Mouse (Mus musculus): Measurements from ENCODE around the gene Ecpas.

Gene Ecpas

DNA sequence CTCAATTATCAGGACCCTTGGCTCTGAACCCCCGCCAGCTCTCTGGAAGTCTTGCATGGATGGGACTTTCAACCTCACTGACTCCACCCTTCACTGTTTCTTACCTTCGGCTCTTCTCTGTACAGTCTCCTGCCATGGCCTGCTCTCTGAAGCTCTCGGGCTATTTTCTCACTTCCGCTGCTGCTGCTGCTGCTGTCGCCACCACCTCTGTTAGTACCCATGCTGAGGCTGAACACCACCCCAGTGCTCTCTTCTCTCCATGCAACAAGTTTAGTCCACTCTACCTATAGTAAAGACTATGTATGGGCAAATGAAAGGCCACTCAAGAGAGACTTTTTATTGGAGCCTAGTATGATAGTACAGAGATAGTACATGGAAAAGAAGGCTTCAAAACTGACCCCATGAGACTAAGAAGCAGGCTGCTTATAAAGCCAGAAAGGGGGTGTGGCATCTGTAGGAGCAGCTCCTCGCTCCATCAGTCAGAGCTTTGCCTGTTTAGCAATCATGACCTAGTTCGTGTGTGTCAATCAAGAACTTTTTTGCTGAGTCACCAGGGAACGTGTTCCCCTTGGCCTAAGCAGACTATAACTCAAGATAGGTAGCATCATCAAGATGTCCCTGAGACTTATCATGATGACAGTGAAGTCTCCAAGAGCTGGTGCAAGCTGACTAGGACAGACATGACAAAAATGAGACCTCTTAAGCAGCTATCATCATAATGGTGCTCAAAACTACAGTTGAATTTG is 2.7 kb upstream of the Ecpas start:
- ChIA-PET POLR2A (no interaction called here), CTCF (interaction anchor here in 1 of 4 experiments (1.0 kb wide), 1 partner anchor 84 kb away, joined by 3 read pairs; no protein-coding TSS in a partner anchor)

DNA sequence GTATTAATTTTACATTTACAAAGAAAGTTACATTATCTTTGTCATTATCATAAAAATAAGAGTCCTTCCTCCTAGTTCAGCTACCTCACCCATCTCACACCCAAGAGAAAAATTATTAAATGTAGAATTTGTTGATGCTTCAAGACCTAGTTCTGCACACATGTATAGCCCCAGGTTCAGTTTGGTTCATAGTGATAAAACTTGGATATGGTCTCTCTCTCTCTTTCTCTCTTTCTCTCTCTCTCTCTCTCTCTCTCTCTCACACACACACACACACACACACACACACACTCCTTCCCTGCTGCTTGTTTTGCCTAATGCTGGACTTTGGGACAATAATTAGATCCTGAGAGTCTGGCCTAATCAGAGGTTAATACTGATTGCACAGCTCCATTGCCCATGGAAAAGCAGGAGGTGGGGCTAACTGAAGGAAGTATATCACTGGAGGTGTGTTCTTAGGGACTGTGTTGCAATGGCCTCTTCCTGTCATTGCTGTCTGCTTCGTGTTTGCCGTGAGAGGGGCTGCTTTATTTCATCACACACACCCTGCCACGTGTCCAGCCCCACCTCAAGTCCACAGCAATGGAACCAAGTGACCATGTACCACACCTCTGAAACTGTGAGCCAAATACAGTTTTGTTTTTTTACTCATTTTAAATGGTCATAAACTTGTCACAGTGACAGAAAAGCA is 932 bp upstream of the Ecpas start:
- ChIA-PET POLR2A (interaction anchor here in 3 of 4 experiments (0.7 to 3.1 kb wide), 13 partner anchors 11 to 957 kb away, joined by 3 to 23 read pairs (median 4); partner anchors contain the start of genes Ptgr1 (in 1 of the 3), Txn1 (in 1 of the 3) and Zkscan16 (in 1 of the 3)), CTCF (interaction anchor here in 2 of 4 experiments (0.6 to 0.8 kb wide), 2 partner anchors 16 to 86 kb away, joined by 5 read pairs; no protein-coding TSS in a partner anchor)

DNA sequence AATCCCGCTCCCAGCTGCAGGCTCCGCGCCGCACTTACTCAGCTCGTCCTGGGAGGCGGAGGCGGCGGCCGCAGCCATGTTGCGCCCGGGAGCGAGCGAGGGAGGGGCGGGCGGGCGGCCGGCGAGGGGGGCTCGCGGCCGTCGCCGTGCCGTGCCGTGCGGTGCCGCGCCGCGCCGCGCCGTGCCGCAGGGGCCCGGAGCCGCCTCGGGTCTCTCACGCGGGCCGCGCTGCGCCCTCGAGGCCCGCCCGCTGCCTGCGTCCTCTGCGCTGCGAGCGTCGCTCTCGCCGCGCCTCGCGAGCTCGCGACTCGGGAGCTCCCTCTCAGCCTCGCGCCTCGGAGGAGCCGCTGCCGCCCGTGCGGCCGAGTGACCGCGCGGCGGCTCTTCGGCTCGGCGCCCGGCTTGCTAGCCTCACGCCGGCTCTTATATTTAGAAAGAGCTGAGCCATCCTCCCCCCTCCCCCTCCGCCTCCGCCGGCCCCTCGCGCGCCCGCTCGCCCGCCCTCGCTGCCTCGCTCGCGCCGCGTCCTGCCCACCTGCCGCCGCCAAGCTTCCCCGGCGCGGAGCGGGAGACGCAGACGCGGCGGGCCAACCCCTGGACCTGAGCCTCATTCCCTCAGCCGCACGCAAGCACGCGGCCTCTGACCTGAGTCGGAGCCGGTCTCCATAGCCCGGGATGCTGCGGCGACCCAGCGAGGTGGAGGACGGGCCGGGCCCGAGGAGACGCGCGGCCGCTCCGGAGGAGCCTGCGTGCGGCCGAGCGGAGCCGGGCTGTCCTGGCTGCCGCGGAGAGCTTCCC is 519 bp downstream of the Ecpas start:
- CTCF ChIA-PET: interaction anchor here in 3 of 4 experiments (0.6 to 1.4 kb wide), 7 partner anchors 23 to 659 kb away, joined by 3 to 7 read pairs (median 3); no protein-coding TSS in a partner anchor
- POLR2A ChIA-PET: interaction anchor here (0.5 to 3.1 kb wide), 46 partner anchors 9 to 955 kb away, joined by 3 to 23 read pairs (median 4); partner anchors contain the start of genes Dnajc25 (in 1 of the 4), Gng10 (in 1 of the 4), Hsdl2 (in 1 of the 4) and Ptgr1 (in 1 of the 4)

DNA sequence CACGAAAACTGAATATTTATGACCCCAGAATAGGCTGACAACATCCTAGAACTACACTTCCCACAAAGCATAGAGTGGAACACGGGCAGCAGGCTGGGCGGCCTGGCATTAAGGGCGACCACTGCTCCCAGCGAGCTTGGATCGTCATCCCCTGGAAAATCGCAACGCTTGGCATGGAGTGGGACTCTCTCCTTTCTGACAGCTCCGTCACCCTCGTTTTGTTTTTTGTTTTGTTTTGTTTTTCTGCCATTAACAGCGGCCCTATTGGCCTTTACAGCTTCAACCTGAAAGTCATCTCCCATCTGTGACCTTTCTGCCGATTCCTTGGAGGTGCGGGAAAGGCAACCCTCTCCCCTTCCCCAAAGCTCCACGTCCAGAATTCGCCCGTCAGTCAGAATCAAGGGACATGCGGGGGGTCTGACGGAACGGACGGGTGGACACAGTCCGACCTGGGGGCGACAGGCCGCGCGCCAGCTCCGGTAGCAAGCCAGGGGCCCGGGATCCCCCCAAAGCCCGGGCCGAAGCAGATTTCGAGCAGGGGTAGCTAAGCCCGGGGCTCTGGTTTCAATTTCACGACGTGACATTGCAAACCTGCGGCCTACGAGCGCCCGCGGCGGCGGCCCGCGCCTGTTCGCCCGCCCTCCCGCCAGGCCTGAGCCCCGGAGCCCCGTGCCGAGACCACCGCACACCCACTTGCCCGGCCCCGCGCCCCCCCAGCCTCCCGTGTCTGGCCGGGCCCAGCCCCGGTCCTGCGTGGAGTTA is 1.3 kb downstream of the Ecpas start:
- ChIA-PET POLR2A (interaction anchor here (0.6 to 3.1 kb wide), 37 partner anchors 9 to 1396 kb away, joined by 3 to 23 read pairs (median 3); partner anchors contain the start of genes Zkscan16 (in 2 of the 4), Dnajc25 (in 1 of the 4), Hsdl2 (in 1 of the 4) and Ptgr1 (in 1 of the 4)), CTCF (interaction anchor here in 2 of 4 experiments (0.8 to 1.4 kb wide), 5 partner anchors 24 to 658 kb away, joined by 3 to 6 read pairs (median 3); no protein-coding TSS in a partner anchor)

DNA sequence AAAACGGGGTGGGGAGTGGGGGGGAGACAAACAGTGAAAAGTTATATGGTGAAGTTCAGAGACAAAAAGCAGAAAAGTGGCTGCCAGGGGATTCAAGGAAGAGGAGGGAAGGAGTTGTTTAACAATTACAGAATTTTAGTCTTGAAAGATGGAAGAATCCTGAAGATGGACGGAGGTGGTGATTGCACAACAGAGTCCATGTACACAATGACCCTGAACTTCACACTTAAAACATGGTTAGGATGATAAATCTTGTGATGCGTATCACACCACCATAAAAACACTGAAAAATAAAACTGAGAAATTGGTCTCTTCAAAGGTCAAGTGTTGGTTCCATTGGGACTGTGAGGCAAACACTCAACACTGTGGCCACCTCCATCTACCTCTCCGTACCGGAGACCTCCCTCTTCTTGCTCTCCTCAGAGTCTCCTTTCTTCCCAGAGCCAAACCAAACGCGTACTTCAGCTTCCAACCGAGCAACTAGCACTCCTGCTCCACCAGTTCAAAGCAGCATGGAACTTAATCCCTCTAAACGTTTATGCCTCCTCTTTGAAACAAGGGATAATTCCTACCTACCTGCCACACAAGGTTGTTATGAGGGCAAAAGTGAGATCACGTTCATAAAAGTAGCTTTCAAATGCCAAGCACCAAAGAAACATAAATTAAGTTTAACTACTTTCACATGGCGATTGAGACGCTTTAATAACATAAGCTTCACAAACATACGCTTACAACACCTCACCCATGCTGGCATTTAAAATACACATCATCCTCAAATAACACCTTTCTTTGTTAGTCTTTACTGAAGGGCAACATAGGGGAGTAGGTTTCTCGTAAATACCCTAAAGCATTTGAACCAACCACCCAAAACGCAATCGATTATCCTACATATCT is 2.1 kb downstream of the Ecpas start:
- POLR2A ChIA-PET: interaction anchor here in 3 of 4 experiments (0.6 to 3.1 kb wide), 24 partner anchors 8 to 1395 kb away, joined by 3 to 23 read pairs (median 4); partner anchors contain the start of genes Zkscan16 (in 2 of the 3), Dnajc25 (in 1 of the 3), Hsdl2 (in 1 of the 3) and Ptgr1 (in 1 of the 3)
- CTCF ChIA-PET: interaction anchor here in 1 of 4 experiments (1.4 kb wide), 1 partner anchor 90 kb away, joined by 6 read pairs; no protein-coding TSS in a partner anchor

DNA sequence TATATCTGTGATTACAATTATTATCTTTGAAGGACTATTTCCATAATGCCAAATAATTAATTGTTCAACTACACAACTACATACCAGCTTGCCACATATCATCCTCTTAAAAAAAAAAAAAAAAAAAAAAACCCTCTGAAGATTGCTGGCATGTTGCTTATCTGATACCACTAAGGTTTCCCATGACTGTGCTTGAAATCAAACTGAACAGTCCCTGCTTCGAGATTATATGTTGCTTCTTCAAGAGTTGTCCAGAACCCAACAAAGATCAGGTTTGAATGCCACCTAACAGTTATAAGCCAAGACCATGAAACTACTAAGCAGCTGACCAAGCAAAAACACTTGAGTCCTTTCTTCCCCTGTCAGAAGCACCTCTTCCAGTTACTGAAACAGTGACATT is 5.1 kb downstream of the Ecpas start:
- ChIA-PET POLR2A (interaction anchor here in 1 of 4 experiments (0.7 kb wide), 1 partner anchor 13 kb away, joined by 3 read pairs; no protein-coding TSS in a partner anchor), CTCF (interaction anchor here in 2 of 4 experiments (0.6 to 0.7 kb wide), 2 partner anchors 95 to 164 kb away, joined by 9 to 10 read pairs; no protein-coding TSS in a partner anchor)

DNA sequence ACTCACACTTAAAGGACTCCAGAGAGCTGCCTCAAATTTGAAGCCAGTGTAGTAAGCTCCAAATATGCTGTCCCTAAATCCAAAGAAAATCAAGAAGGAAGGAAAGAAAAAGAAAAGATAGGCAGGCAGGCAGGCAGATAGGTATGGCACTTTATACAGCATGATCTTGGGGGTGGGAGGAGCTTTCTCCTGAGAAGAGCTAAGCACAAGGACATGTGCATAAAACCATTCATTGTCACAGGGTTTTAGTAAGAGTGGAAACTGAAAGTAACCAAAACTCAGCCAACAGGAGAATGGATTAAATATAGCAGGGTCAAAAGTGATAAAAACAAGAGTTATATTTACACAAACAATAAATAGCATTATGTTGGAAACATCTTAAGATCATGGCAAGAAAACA is 14.2 kb downstream of the Ecpas start:
- ChIA-PET CTCF (no interaction called here), POLR2A (interaction anchor here in 1 of 4 experiments (1.1 kb wide), 1 partner anchor 14 kb away, joined by 3 read pairs; the partner anchor contains the start of gene Ecpas)

DNA sequence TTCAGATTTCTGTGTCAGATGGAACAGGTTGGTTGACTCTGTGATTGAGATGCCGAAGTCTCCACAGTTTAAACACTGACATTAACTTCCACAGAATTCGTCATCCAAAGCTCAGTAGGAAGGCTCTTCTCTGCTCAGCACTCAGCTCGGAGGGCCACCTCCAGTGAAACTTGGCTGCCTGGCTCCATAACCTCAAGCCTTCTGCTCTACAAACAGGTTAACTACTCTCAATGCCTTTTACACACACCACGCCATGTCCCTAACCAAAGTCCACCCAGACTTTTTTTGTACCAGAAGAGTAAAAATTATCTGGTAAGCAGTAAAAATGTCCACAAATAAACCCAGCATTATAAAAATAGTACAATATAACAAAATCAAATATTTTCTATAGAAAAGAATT is 15.1 kb downstream of the Ecpas start:
- ChIA-PET POLR2A (interaction anchor here in 1 of 4 experiments (0.8 kb wide), 1 partner anchor 15 kb away, joined by 3 read pairs; the partner anchor contains the start of gene Ecpas), CTCF (no interaction called here)

DNA sequence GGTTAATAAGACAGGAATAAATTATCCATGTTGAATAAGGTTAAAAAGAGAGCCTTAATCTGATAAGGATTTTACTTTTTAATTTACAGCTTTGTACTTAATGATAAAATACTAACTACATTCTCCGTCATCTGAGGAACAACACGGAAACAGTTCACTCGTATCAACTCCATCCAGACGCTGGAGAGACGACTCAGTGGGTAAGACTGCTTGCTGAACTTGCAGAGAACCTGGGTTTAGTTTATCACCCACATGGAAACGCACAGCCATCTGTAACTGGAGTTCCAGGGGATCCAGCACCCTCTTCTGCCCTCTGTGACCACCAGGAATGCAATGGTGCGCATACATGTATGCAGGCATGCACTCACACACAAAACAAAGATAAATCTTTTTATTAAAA is 18.1 kb downstream of the Ecpas start:
- POLR2A ChIA-PET: interaction anchor here in 1 of 4 experiments (0.6 kb wide), 1 partner anchor 13 kb away, joined by 3 read pairs; no protein-coding TSS in a partner anchor
- CTCF ChIA-PET: no interaction called here

DNA sequence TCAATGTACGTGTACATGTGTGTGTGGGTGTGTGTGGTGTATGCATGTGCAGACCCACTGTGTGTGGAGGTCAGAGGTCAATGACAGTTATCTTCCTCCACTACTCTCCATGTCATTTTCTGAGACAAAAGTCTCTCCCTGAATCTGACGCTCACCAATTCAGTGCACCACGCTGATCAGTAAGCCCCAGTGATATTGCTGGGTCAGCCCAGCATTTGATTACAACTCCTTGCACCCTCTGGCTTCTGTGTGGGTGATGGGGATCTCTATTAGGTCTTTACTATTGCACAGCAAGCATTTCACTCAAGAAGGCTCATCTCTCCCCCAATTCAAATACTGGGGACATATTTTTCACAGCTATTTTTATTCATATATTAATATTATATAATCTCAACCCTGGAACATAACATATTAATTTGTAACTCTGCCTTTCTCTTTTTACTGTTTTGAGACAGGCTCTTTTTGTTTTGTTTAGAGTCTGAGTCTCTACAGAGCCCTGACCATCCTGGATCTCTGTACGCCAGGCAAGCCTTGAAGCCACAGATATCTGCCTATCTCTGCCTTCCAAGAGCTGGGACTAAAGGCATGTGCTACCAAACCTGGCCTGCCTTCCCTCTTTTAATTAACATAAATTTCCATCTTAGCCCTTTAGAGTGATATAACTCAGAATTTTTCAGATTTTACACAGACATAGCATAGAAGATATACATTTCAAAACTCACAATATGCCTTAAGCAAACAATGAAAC is 22.3 kb downstream of the Ecpas start:
- POLR2A ChIA-PET: interaction anchor here in 1 of 4 experiments (1.2 kb wide), 1 partner anchor 21 kb away, joined by 3 read pairs; no protein-coding TSS in a partner anchor
- CTCF ChIA-PET: no interaction called here

DNA sequence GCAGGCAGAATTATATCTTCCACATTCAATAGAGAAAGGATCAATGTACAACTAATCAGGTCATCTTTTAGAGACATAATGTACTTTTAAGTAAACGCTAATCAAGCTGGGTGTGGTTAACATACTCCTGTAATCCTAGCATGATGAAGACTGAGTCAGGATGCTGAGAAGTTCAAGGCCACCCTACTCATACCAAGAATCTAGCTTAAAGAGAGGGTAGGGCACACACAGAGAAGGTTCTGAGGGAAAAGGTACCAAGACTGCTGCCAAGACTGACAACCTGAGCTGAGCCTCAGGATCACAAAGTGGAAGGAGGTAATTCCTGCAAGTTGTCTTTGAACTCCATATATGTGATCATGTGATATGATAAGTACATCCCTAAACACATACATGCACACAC is 24.0 kb downstream of the Ecpas start:
- ChIA-PET CTCF (no interaction called here), POLR2A (no interaction called here)

DNA sequence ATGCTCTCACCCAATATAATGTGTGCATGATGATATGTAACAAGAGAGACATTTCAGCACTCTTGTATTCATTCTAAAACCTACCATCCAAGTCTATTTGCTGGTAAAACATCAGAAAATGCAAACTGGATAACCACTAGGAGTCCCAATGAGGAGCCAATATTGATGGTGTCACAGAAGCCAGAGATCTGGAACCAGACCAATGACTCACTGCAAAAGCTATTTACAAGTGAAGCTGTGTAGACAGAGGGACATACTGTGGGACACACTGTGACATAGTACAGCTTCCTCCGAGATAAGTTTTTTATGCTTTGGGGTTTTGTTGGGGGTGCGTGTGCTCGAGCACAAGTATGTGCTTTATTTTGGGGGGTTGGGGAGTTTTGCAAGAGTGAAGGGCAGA is 24.9 kb downstream of the Ecpas start:
- POLR2A ChIA-PET: no interaction called here
- CTCF ChIA-PET: no interaction called here

DNA sequence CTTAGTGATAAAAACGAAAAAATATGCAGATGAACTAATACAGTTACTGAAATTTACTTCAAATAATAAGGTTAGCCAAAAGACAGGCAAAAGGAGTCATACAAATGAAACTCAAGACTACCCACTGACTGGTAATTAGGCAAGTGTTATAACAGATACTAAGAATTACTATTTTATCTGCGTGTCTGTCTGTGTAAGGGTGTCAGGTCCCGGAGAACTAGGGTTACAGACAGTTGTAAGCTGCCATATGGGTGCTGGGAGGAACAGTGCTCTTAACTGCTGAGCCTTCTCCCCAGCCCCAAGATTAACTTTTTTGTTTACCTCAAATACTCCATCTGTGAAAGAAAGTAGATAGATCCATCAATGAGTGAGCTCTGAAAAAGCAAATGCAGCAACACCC is 25.8 kb downstream of the Ecpas start:
- POLR2A ChIA-PET: interaction anchor here in 1 of 4 experiments (0.9 kb wide), 1 partner anchor 12 kb away, joined by 4 read pairs; no protein-coding TSS in a partner anchor

DNA sequence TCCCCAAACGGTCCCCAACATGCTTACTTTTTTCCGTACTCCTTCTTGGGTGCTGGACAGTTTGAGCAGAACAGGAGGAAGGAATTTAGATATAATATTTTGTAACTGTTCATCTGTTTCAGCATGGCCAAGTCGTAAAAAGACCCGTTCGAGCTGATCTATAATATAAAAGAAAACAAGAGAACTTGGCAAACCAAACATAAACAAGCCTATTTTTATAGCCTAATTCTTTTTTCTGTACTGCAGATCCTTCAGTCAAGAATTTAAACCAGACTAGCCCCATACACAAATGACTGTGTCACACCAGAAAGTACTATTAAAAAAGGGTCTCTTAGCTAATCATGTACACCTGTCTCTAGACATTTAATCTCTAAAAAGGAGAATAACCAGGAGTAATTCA is 27.2 kb downstream of the Ecpas start:
- CTCF ChIA-PET: no interaction called here

More for the DNA sequence above, 25.8 kb downstream of the Ecpas start:
- CTCF ChIA-PET: no interaction called here

DNA sequence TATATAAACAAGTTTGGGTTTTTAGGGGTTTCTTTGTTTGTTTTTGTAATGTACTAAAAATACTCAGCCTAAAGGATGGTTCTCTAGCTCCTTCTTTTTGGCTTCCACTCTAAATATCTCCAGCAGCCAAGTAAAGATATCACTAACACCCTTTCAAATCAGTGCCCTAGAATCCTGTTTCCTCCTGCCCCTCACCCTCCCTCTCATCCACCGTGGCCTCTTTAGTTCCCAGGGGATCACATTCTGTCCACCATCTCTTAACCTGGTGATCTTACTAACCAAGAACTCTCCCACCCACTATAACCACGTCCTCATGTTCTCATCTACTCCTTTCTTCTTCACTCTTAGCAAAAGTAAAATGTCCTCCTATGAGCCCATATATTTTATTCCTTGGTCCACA is 28.7 kb downstream of the Ecpas start:
- POLR2A ChIA-PET: interaction anchor here in 2 of 4 experiments (1.0 to 1.1 kb wide), 2 partner anchors 27 to 30 kb away, joined by 3 to 4 read pairs; no protein-coding TSS in a partner anchor
- CTCF ChIA-PET: no interaction called here

More for the DNA sequence above, 27.2 kb downstream of the Ecpas start:
- POLR2A ChIA-PET: no interaction called here

DNA sequence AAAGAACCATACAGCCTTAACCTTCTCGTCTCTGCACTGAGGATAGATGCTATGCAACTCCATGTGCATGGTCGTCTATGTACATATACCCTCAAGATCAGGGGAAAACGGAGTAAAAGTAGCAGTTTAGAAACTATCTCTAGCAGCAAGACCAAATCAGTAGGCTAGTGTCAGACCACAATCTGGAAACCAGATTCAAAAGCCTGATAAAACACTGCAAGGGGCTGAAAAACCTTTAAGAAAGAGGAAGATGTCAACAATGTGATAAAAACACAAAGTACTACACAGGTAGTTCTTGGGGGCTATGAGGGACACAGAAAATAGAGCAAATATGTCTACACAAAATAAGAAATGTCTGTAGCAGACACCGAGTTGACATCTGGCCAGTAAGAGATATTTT is 38.2 kb downstream of the Ecpas start:
- ChIA-PET CTCF (no interaction called here), POLR2A (interaction anchor here in 1 of 4 experiments (1.0 kb wide), 1 partner anchor 83 kb away, joined by 4 read pairs; no protein-coding TSS in a partner anchor)

Data from embryonic stem cell, embryonic (primary cell).